ENCODE assay signal across 12 mouse cellular contexts in the genomic region with DNA sequence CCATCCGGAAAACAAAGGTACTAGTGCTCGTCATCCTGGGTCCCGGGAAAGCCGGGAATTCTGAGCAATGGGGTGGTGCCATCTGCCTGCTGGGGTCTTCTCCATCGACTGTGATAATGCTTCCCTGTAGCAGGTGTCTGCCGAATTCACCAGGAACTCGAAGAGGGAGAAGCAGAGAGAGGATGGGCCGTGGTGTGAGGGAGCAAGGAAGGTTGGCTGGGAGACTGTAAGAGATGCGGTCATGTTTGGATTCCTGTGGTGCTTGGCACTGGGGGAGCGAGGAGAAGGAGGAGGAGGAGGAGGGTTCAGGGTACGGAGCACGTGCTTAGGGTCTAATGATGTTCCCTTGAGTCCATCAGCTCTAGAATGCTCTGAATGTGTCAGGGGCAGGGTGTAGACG. TPM values are rescaled to one million over a fixed set of nuclear protein-coding genes. Genes with fewer than 3 reads are reported as not detected.
A peak's percentile ranks its signal among the peaks of the same experiment; 100 is the strongest.
DNase-seq lines count a peak whose midpoint lies in the region; ATAC-seq lines count a peak whose summit lies in the region.
"Had no signal": no experiment of that assay in that cellular context is flagged by ENCODE, and none has a peak within 500 bp of the region (broad histone marks: within the 10 kb centered on the region; RNA-seq: fewer than 3 reads in every experiment).

No protein-coding gene starts in this region.

- H3K9ac ChIP-seq in forebrain, embryonic 12.5 days = 0 out of 2 replicates have a peak overlapping the region, but pooled peaks have one; percentile 18
- H3K9ac ChIP-seq in hindbrain, embryonic 15.5 days = no peak overlapping the region; the same call in 1 of the 2 replicates
- peak overlapping the region; percentile 45; the same call in 1 of the 2 replicates for H3K9ac ChIP-seq in neural tube, embryonic 13.5 days
- H3K9ac ChIP-seq: lung, embryonic 15.5 days had no signal

- peaks cover 55% of the 10 kb centered on the region for H3K4me1 ChIP-seq in forebrain, embryonic 12.5 days
- peaks cover 54% of the 10 kb centered on the region for H3K4me1 ChIP-seq in hindbrain, embryonic 15.5 days (replicated peaks)
- peaks cover 67% of the 10 kb centered on the region for H3K4me1 ChIP-seq in neural tube, embryonic 13.5 days (replicated peaks)

- H3K4me2 ChIP-seq in forebrain, embryonic 12.5 days = peak overlapping the region; percentile 42
- peak overlapping the region; percentile 26 for H3K4me2 ChIP-seq in hindbrain, embryonic 15.5 days
- H3K4me2 ChIP-seq in neural tube, embryonic 13.5 days = peak overlapping the region; percentile 20; the same call in 1 of the 2 replicates
- H3K4me2 ChIP-seq: lung, embryonic 15.5 days had no signal

- 0 out of 2 replicates have a peak overlapping the region, but pooled peaks have one; percentile 2 for H3K4me3 ChIP-seq in forebrain, embryonic 12.5 days (replicated peaks)
- no peak overlapping the region for H3K4me3 ChIP-seq in hindbrain, embryonic 15.5 days
- no peak overlapping the region for H3K4me3 ChIP-seq in neural tube, embryonic 13.5 days
- H3K4me3 ChIP-seq: lung, embryonic 15.5 days had no signal

- peak; percentile 44 for DNase-seq in cerebellum, adult 8-10 months
- no peak for DNase-seq in cerebellum, postnatal 14 days
- no peak for DNase-seq in testis, postnatal 14 days (ENCODE audit: low spot score)
- no peak for DNase-seq in heart, postnatal 36 days

- WGBS in forebrain, embryonic 12.5 days = 36% methylated on average over 13 of the region's 13 CpGs
- WGBS in hindbrain, embryonic 15.5 days = 28% methylated on average over 13 of the region's 13 CpGs
- WGBS in neural tube, embryonic 13.5 days = 64% methylated on average over 13 of the region's 13 CpGs

- H3K27ac ChIP-seq in forebrain, embryonic 12.5 days = peak overlapping the region; percentile 75; the same call in 1 of the 2 replicates
- H3K27ac ChIP-seq in hindbrain, embryonic 15.5 days (replicated peaks) = peak overlapping the region; percentile 64; the same call in 1 of the 2 replicates
- peak overlapping the region; percentile 80 for H3K27ac ChIP-seq in neural tube, embryonic 13.5 days (replicated peaks)
- H3K27ac ChIP-seq: lung, embryonic 15.5 days had no signal

- H3K27me3 ChIP-seq in forebrain, embryonic 12.5 days = peaks cover 20% of the 10 kb centered on the region
- no peaks in the 10 kb centered on the region for H3K27me3 ChIP-seq in hindbrain, embryonic 15.5 days
- H3K27me3 ChIP-seq in neural tube, embryonic 13.5 days = no peaks in the 10 kb centered on the region

- 0 out of 2 replicates have a peak, but pooled peaks have one; percentile 2 for ATAC-seq in forebrain, embryonic 12.5 days (ENCODE audit: low FRiP score)
- 0 out of 2 replicates have a peak, but pooled peaks have one; percentile 25 for ATAC-seq in hindbrain, embryonic 15.5 days (ENCODE audit: low FRiP score, low read depth)
- no peak for ATAC-seq in neural tube, embryonic 13.5 days (ENCODE audit: low read depth)
- ATAC-seq in granulocyte monocyte progenitor cell, adult 5-6 weeks (replicated peaks; ENCODE audit: poor library complexity, severe bottlenecking) = no peak

- H3K9me3 ChIP-seq in forebrain, embryonic 12.5 days = no peaks in the 10 kb centered on the region
- no peaks in the 10 kb centered on the region for H3K9me3 ChIP-seq in hindbrain, embryonic 15.5 days
- no peaks in the 10 kb centered on the region for H3K9me3 ChIP-seq in neural tube, embryonic 13.5 days
- H3K9me3 ChIP-seq: lung, embryonic 15.5 days had no signal

- no peaks in the 10 kb centered on the region for H3K36me3 ChIP-seq in forebrain, embryonic 12.5 days (replicated peaks)
- no peaks in the 10 kb centered on the region for H3K36me3 ChIP-seq in hindbrain, embryonic 15.5 days
- H3K36me3 ChIP-seq in neural tube, embryonic 13.5 days = no peaks in the 10 kb centered on the region
- H3K36me3 ChIP-seq: lung, embryonic 15.5 days had no signal

- intact Hi-C loops in heart, postnatal 36 days (cut with DNase I) = no loop called here

RNA-seq across cellular contexts. Expression of a gene that starts 33.3 kb away (rescaled TPM):
- 0.57 and 0.65 TPM in 2 replicates for polyA plus RNA-seq in forebrain, embryonic 12.5 days (2016; fragmentation: Nextera tagmentation; extraction: Ambion mirVana)
- 0.63 and 1.0 TPM in 2 replicates for polyA plus RNA-seq in hindbrain, embryonic 15.5 days (2015; fragmentation: Nextera tagmentation; extraction: Ambion mirVana)
- polyA plus RNA-seq in neural tube, embryonic 13.5 days (2015; fragmentation: Nextera tagmentation; extraction: Ambion mirVana) = 0.62 and 0.93 TPM in 2 replicates
- not detected for total RNA-seq in heart, postnatal 36 days (2021)
- not detected in 2 replicates for total RNA-seq in granulocyte monocyte progenitor cell, adult 5-6 weeks (2014; fragmentation: Nextera tagmentation)
- not detected in 2 replicates for total RNA-seq in granulocyte monocyte progenitor cell, adult 5-6 weeks (2017)
- total RNA-seq: left cerebral cortex, postnatal 10 days; liver, adult 2 months had no signal
- polyA plus RNA-seq: heart, embryonic 11.5 days; liver, adult 2 months; lung, embryonic 15.5 days had no signal

Comparison
In these comparisons a context has a peak if more than half of its experiments do, and no peak if none do; other contexts are left out.
1. ATAC-seq: peak in forebrain, embryonic 12.5 days (single experiment) and hindbrain, embryonic 15.5 days (single experiment); none in neural tube, embryonic 13.5 days (single experiment) and granulocyte monocyte progenitor cell, adult 5-6 weeks (single experiment).
2. Peak in every context shown above with its lines, with median percentiles within 50 percentile points of each other: H3K27ac ChIP-seq and H3K4me2 ChIP-seq.